Mouse (Mus musculus): ENCODE data around the gene Gstt1. TPM values are rescaled to one million over a fixed set of nuclear protein-coding genes. Genes with fewer than 3 reads are reported as not detected.

The Gstt1 gene
- total and polyA plus RNA-seq, 3 experiments: 1.3 to 3.8 TPM; not detected in 1

GRCm38 (mm10) chr10:75824530-75824929 lies 26.1 kb upstream of the Gstt1 start:
- TF ChIP-seq POLR2A (IDR thresholded peaks at IDR 0.05; ENCODE audit: control insufficient read depth in 1 of 2, insufficient read depth in 1 of 2, low read depth in 1 of 2, low read length in 2 of 2, poor library complexity in 1 of 2): no peak
- TF ChIP-seq CTCF (IDR thresholded peaks at IDR 0.05 in 2 of 3, conservative IDR thresholded peaks at IDR 0.05 in 1 of 3; ENCODE audit: control insufficient read depth in 1 of 3, insufficient read depth in 1 of 3, low read depth in 2 of 3, low read length in 3 of 3, poor library complexity in 1 of 3, severe bottlenecking in 1 of 3): no peak
- no peak for TF ChIP-seq MAZ (IDR thresholded peaks at IDR 0.05; ENCODE audit: low read depth, low read length)
- no peak for TF ChIP-seq ZNF384 (IDR thresholded peaks at IDR 0.05; ENCODE audit: low read depth, low read length)
- TF ChIP-seq HCFC1 (IDR thresholded peaks at IDR 0.05; ENCODE audit: low read depth, low read length): no peak
- peak; percentile 12; the same call in 1 of the 2 replicates for TF ChIP-seq ETS1 (IDR thresholded peaks at IDR 0.05; ENCODE audit: low read depth, low read length)
- peak; percentile 58 for TF ChIP-seq TAL1 (IDR thresholded peaks at IDR 0.05; ENCODE audit: low read length)
- TF ChIP-seq TBP (IDR thresholded peaks at IDR 0.05; ENCODE audit: low read depth, low read length): no peak
- TF ChIP-seq RAD21 (IDR thresholded peaks at IDR 0.05; ENCODE audit: low read depth, low read length): no peak
- no peak for TF ChIP-seq POLR2AphosphoS5 (IDR thresholded peaks at IDR 0.05; ENCODE audit: borderline replicate concordance, low read depth, low read length)
- peak overlapping the region; percentile 6 for H3K27ac ChIP-seq (ENCODE audit: control insufficient read depth, low read depth, low read length)
- DNase-seq (ENCODE audit: low read depth, low spot score): peak; percentile 30

GRCm38 (mm10) chr10:75823782-75824181 lies 25.4 kb upstream of the Gstt1 start:
- Histone ChIP-seq H3K27ac (ENCODE audit: control insufficient read depth, low read depth, low read length) (peak overlapping the region; percentile 47), H3K36me3 (ENCODE audit: control insufficient read depth in 1 of 2, insufficient read depth in 2 of 2, low read length in 2 of 2) (peaks cover 0 to 24% of the 10 kb centered on the region in 2 experiments; a peak in 2 of 4 replicates), H3K4me1 (ENCODE audit: control insufficient read depth in 1 of 2, insufficient read depth in 2 of 2, low read length in 2 of 2) (peaks cover 3 to 33% of the 10 kb centered on the region in 2 experiments), H3K4me3 (ENCODE audit: control insufficient read depth in 1 of 2, insufficient read depth in 1 of 2, low read depth in 2 of 2, low read length in 2 of 2) (no peak overlapping the region), H3K79me2 (ENCODE audit: control insufficient read depth, insufficient read depth, low read length, poor library complexity) (no peaks in the 10 kb centered on the region), H3K9me3 (replicated peaks; ENCODE audit: insufficient read depth, low read length) (no peaks in the 10 kb centered on the region), H3K9ac (ENCODE audit: control insufficient read depth, low read depth, low read length, poor library complexity, severe bottlenecking) (no peak overlapping the region), H3K27me3 (ENCODE audit: control insufficient read depth in 1 of 2, insufficient read depth in 2 of 2, low read length in 2 of 2) (peaks cover 4 to 5% of the 10 kb centered on the region in 2 experiments)
- TF ChIP-seq RAD21 (IDR thresholded peaks at IDR 0.05; ENCODE audit: low read depth, low read length) (no peak), MYC (IDR thresholded peaks at IDR 0.05; ENCODE audit: low read depth, low read length) (peak; percentile 85), MAX (IDR thresholded peaks at IDR 0.05; ENCODE audit: low read length) (peak; percentile 56)
- DNase-seq (ENCODE audit: low read depth, low spot score): no peak

More at GRCm38 (mm10) chr10:75824530-75824929, 26.1 kb upstream of the Gstt1 start:
- Histone ChIP-seq H3K4me1 (ENCODE audit: control insufficient read depth in 1 of 2, insufficient read depth in 2 of 2, low read length in 2 of 2) (peaks cover 3 to 38% of the 10 kb centered on the region in 2 experiments), H3K9me3 (replicated peaks; ENCODE audit: insufficient read depth, low read length) (no peaks in the 10 kb centered on the region), H3K4me3 (ENCODE audit: control insufficient read depth in 1 of 2, insufficient read depth in 1 of 2, low read depth in 2 of 2, low read length in 2 of 2) (no peak overlapping the region), H3K9ac (ENCODE audit: control insufficient read depth, low read depth, low read length, poor library complexity, severe bottlenecking) (no peak overlapping the region), H3K79me2 (ENCODE audit: control insufficient read depth, insufficient read depth, low read length, poor library complexity) (no peaks in the 10 kb centered on the region), H3K36me3 (ENCODE audit: control insufficient read depth in 1 of 2, insufficient read depth in 2 of 2, low read length in 2 of 2) (peaks cover 0 to 30% of the 10 kb centered on the region in 2 experiments; a peak in 2 of 4 replicates), H3K27me3 (ENCODE audit: control insufficient read depth in 1 of 2, insufficient read depth in 2 of 2, low read length in 2 of 2) (peaks cover 2 to 4% of the 10 kb centered on the region in 2 experiments)

GRCm38 (mm10) chr10:75822443-75822842 lies 24.1 kb upstream of the Gstt1 start, which contains the start of gene Gstt4:
Gene Gstt4, minus strand, starts transcription at chr10:75822543.
- no peak within 1 kb of the TSS for H3K27ac ChIP-seq (ENCODE audit: control insufficient read depth, low read depth, low read length)
- H3K36me3 ChIP-seq (ENCODE audit: control insufficient read depth in 1 of 2, insufficient read depth in 2 of 2, low read length in 2 of 2): peaks cover 0 to 14% of the 10 kb centered on the region in 2 experiments; a peak in 2 of 4 replicates
- TF ChIP-seq ZMIZ1 (IDR thresholded peaks at IDR 0.05; ENCODE audit: low read depth, low read length): no peak
- no peak for TF ChIP-seq SMC3 (IDR thresholded peaks at IDR 0.05; ENCODE audit: low read depth, low read length)
- no peak for TF ChIP-seq ZC3H11A (IDR thresholded peaks at IDR 0.05; ENCODE audit: low read depth, low read length)
- no peak for TF ChIP-seq KAT2A (conservative IDR thresholded peaks at IDR 0.05; ENCODE audit: low read depth, low read length)
- TF ChIP-seq TAL1 (IDR thresholded peaks at IDR 0.05; ENCODE audit: low read length): no peak
- no peak for TF ChIP-seq MEF2A (IDR thresholded peaks at IDR 0.05; ENCODE audit: extremely low read depth, insufficient replicate concordance, low read depth, low read length, poor library complexity, severe bottlenecking)
- no peak for TF ChIP-seq POLR2AphosphoS2 (IDR thresholded peaks at IDR 0.05; ENCODE audit: low read length)
- TF ChIP-seq MYB (IDR thresholded peaks at IDR 0.05; ENCODE audit: low read depth, low read length): no peak
- peaks cover 4 to 5% of the 10 kb centered on the region in 2 experiments for H3K27me3 ChIP-seq (ENCODE audit: control insufficient read depth in 1 of 2, insufficient read depth in 2 of 2, low read length in 2 of 2)
- H3K9ac ChIP-seq (ENCODE audit: control insufficient read depth, low read depth, low read length, poor library complexity, severe bottlenecking): no peak within 1 kb of the TSS
- no peak for DNase-seq (ENCODE audit: low read depth, low spot score)
- no peaks in the 10 kb centered on the region for H3K9me3 ChIP-seq (replicated peaks; ENCODE audit: insufficient read depth, low read length)
- no peak within 1 kb of the TSS for H3K4me3 ChIP-seq (ENCODE audit: control insufficient read depth in 1 of 2, insufficient read depth in 1 of 2, low read depth in 2 of 2, low read length in 2 of 2)
- peaks cover 0 to 21% of the 10 kb centered on the region in 2 experiments; a peak in 2 of 4 replicates for H3K4me1 ChIP-seq (ENCODE audit: control insufficient read depth in 1 of 2, insufficient read depth in 2 of 2, low read length in 2 of 2)
- no peaks in the 10 kb centered on the region for H3K79me2 ChIP-seq (ENCODE audit: control insufficient read depth, insufficient read depth, low read length, poor library complexity)

Measured in MEL (cell line).